Mouse (Mus musculus) embryo, embryonic 11.5 days (tissue): ENCODE data around the gene Hp1bp3.

Experiments
- DNase-seq: peaks from one replicate; pipeline ENCODE4 v3.0.0-alpha.2; 2012; ENCODE audit warnings: low read depth, low spot score

Hp1bp3 gene

DNA sequence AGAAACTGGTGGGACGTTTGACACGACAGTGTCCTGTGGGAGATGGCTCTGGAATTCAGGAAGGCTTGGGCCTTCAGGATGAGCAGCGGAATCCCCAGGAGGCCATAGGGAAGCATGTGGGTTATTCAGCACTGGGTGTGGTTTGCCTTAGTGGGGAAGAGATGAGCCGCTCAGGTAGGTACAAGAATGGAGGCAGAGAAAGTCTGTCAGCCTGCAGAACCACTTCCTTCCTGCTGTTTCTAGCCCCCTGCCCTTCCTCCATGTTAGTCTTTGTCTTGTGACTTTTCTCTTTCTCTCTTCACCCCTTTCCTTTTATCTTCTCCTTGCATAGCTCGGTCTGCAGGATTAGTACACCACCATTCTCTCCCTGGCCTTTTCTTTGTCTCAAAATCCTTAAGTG is 6.3 kb downstream of the Hp1bp3 start:
- no peak for DNase-seq

DNA sequence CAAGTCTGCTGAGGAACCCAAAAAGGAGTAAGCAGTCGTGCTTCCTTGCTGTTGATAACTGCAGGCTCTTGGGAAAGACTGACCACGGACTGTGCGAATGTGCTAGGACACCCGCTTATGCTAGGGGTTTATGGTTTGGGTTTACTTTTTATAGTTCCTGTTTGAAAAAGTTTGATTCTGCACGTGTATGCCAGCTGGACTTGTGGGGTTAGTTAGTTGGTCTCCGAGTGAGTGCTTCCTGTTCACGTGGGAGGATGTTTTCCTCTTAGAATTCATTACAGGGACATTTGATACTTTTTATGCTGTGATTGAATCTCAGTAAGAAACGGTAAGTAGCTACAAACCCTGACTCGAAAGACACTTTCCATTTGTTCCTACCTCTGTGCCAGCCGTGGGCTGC is 7.5 kb downstream of the Hp1bp3 start:
- DNase-seq, result no peak

DNA sequence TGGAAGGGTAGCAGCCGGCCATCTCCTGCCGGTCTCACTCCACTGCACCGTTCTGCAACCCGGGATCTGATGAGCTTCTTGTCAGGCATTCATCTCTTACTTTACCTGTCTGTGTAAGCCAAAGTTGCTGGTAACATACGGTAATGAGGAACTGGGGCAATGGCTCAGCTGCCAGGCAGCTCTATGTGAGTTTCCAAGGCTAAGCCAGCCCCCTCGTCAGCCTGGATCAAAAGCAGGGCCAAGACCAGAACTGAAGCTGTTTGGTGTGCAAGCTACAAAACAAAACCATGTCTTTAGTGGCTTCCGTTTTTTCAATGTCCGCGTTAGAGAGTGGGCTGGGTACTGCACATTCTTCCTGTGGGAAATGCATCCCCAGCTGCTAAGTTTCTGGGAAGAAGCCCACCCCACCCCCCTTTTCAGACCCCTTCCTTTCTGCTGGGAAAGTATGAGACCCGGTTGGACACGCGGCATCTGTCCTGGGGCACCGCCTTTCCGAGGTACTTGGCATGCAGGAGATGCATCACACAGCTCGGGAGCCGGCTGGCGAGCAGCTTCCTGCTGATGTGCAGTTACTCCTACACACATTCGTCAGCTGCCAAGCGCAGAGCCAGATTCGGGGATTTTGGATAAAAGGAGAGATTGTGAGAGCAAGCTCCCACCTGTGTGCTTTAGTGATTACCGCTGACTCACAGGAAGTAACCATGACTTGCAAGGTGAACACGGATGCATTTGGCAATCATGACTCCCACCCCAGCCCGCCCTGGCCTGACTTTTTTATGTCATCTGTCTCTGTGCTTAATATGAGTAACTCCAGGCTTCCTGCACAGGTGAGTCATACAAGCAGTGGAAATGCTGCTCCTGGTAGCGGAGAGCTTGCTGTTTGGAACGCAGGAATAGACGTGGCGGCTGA is 30.9 kb downstream of the Hp1bp3 start:
- no peak for DNase-seq

DNA sequence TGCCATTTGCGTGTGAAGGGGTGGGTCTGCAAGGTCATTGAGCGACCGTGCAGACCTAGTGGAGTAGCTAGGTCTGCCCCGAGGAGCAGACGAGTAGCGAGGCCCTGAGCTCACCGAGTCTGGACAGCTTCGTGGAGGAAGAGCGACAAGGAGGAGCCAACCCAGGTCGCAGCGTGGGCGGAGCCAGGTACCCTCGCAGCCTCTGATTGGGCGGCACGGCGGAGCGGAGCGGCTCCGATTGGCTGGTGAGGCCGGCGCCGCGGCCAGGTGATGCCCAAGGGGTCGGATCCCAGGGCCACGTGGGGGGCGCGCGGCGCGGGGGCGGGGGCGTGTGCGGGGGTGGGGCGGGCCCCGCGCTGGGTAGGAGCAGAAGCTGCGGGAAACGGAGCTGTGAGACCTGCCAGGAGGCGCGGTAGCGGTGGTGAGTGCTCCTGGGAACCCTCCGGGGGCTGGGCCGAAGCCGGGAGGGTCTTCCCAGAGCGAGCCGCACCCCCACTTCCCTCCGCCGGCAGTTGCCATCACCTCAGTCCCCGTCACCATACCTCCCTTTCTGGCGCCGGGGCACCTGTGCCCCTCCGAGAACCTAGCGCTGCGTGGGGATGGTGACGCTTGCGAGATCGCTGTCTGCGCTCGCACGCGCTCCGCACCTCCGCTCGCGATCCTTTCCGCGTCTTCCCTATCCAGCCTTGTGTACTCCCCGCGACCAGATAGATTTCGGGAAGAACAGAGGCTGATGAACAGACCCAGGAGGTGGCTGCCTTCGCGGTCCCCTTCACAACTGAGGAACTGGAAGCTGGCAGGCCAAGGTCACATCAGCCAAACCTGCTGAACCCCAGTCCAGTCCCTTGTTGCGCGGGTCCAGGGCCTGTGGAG is 34.2 kb downstream of the Hp1bp3 start, which contains the start of the genes Sh2d5 and Kif17:
Gene Sh2d5, plus strand, starts transcription at position 316 of the 873 bp plus-strand sequence.
Gene Kif17, plus strand, starts transcription at position 348 of the 873 bp plus-strand sequence.
- peak; percentile 71 for DNase-seq

DNA sequence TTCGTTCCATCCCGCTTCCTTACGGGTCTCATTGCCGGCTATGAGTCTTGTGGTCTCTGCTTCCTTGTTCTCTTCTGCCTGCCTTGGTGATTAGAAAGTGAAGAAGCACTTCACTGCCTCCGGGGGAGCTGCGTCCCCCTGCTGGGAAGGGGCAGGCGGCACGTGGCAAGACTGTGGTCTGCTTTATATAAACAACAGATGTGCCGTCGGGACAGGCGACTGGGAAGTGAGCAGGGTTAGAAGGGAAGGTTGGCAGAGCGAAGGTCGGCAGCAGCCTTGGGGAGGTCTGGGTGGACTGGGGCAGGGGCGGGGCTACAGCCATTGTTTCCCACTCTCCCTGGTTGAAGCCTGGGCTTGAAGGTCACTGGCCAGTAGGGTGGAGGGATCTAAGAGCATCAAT is 35.7 kb downstream of the Hp1bp3 start:
- DNase-seq, result peak; percentile 56

DNA sequence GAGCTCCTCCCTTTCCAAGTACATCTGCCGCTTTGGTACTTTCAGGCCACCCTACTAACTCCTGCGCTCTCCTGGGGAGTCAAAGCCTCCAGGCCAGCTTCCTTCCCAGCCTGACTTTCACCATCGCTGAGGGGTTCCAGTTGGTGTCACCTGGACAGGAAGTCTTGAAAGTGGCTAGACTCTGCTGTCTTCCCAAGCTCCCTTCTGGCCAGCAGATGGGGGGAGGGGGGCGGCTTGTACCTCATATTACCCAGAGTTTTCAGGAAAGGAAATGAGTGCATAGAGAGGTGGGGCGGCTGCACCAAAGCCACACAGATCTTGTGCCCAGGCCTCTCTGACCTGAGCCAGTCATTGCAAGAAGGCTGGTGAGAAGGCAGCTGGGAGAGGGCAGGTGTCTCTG is 36.1 kb downstream of the Hp1bp3 start:
- no peak for DNase-seq

DNA sequence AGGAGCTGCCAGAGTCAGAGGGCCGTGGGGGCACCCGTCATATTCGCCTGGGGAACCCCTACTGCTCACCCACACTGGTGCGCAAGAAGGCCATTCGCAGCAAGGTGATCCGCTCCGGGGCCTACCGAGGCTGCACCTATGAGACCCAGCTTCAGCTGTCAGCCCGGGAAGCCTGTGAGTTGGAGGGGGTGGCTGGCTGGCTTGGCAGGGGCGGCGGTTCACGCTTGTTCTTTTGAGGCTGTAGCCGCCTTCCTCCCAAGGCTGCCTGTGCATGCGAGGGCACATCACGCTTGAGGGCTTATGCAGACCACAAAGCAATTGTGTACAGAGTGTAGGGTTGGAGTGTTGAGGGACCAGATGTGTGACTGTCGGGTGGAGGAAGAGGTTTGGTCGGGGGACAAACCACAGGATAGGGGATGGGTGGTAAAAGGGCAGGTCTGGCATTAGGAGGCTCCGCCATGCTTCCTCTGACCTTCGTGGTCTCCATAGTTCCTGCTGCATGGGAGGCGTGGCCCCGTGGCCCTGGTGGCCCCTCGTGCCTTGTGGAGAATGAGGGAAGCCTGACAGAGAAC is 41.1 kb downstream of the Hp1bp3 start:
- no peak for DNase-seq

DNA sequence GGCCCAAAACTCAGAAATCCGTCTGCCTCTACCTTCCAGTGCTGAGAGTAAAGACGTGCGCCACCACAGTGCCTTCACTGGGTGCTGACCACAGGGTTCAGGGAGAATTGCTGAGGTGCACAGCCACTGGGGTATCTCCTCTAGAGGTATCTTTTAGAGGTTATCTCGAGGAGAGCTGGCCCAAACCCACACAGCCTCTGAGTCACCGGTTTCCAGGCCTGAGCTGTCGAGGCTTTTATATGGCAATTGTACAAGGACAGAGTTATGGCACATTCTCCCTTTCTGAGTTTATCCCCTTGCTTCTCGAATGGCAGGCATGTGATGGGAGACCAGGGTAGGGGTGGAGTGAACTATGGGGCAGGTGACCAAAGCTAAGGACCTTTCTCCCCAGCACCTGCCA is 42.6 kb downstream of the Hp1bp3 start:
- no peak for DNase-seq

DNA sequence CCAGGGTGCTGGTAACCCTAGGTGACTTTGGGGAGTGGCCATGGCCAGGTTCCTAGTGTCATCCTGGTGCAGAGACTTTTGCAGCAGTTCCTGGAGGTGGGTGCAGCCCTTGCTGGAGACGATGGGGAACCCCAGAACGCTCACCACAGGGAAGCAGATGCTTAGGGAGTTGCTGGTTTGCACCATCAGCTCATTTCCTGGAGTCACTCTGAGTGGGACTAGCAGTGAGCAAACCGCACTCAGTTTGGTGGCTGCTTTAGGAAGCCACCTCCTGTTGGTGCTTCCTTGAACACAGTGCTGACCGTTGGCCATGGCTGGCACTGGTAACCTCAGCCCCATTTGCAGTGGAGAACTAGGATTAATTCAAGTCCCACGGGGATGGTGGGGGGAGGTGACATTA is 43.4 kb downstream of the Hp1bp3 start:
- no peak for DNase-seq

DNA sequence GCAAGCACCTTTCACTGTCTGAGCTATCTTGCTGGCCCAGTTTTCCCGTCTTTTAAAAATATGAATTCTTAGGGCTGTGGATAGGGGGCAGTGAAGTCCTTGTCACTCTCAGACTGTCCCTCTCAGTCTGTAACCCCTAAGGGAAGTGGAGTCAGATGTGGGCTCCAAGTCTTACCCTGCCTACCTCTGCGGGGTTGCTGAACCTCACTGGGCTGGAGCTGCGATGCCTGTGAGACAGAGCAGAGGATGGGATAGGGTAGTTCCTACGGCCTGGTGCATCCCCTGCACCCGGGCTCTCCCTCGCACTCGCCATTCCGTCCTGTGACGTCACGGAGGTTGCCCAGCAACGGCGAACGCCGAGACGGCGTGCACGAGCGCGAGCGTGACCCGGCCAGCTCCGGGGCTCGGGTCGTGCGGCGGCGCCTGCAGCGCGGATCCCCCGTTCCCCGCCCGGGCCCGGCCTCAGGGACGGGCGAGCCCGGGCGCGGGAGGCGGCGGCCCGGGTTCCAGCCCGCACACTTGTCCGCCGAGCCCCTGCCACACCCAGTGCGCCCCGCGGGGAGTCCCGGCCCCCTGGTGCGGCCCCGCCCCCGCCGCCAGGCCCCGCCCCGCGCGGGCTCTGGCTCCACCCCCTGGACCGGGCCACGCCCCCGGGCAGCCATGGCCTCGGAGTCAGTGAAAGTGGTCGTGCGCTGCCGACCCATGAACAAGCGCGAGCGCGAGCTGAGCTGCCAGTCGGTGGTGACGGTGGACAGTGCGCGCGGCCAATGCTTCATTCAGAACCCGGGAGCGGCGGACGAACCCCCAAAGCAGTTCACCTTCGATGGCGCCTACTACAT is 46.0 kb downstream of the Hp1bp3 start:
- peak; percentile 86 for DNase-seq

DNA sequence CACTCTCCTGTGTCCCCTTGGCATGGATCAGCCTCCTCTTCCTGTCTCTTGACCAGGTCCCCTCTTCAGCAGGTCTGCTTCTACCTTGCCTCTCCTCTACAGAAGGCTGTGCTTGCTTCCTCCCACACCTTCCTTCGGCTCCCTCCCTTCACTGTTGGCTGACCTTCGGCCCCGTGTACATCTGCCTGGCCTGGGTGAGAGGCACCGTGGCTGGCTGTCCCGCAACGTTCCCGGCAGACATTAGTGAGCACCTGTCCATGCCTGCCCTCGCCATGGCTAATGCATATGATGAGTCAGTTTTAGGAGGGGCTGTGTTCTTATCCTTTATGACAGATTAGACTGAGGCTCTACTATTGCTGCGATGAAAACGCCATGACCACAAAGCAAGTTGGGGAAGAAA is 51.8 kb downstream of the Hp1bp3 start:
- DNase-seq, result no peak

DNA sequence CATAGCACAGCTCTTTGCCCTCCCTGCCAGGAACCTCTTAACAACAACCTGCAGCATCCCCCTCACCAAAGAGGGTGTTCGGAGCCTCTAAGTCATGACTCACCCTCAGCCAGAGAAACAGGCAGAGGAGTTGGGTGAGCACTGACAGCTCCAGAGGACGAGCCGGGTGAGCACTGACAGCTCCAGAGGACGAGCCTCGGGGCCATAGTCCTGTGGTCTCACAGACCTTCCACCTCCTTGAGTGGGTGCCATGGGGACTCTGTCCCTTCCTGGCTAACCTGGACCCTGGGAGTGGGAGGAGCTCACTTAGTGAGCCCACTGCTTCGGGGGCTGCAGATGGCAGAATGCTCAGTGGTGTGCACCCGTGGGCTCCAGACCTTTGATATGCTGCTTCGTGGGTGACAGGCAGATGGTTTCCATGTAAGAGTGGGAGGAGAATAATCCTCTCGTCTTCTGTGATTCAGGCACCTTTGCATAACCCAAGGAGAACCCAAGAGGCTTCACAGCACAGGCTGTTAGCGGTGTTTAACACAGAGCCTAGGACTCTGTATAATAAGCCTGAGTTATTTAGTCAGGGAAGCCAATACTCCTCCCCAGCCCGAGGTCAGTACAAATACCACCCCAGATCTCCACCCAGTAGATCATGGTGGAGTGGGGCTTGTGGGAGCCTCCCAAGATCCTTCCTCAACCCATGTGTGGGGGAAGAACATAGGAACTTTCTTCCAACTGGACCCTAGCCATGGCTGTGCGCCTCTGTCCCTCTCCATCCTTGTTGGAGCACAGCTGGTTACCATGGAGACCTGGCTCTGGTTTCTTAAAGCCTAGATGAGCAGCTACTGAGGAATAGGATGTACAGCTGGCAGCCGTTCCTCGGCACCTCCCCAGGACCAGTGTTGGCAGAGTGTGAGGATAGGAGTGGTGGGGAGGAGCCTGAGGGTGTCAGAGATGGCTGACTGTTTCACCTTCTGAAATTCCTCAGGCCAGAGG is 56.2 kb downstream of the Hp1bp3 start:
- DNase-seq, result no peak

DNA sequence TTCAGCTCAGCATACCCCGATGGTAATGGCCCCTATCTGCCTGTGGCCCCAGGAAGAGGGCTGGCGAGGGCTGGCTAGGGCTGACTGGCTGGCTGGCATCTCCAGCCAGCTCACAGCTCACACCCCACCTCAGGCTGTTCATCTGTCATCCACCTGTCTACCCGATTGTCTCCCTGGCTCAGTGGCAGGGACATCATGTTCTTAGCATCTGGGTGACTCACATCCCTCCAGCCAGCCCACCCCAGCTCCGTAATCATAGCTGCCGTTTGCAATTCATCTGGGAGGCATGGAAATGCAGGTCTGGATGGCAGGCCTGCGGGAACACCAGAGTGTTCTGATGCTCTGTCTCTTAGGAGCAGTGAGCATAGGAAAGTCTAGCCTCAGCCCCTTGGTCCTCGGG is 62.2 kb downstream of the Hp1bp3 start:
- no peak for DNase-seq

DNA sequence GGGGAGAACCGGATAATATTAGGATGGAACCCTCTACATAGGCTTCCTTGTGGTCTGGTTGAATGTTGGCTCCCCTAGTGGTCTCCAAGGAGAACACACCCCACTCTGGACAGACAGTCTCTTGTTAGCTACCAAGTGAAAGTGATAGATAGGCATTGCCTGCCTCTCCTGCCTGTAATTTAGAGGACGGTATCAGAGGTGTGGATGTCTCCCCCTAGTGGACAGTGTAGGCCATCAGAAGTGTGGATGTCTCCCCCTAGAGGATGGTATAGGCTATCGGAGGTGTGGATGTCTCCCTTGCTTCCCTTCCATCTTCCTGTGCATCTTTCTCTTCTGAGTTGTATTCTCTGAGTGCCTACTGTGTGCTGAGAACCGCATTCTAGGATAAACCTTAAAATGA is 66.7 kb downstream of the Hp1bp3 start:
- DNase-seq, result peak; percentile 69

DNA sequence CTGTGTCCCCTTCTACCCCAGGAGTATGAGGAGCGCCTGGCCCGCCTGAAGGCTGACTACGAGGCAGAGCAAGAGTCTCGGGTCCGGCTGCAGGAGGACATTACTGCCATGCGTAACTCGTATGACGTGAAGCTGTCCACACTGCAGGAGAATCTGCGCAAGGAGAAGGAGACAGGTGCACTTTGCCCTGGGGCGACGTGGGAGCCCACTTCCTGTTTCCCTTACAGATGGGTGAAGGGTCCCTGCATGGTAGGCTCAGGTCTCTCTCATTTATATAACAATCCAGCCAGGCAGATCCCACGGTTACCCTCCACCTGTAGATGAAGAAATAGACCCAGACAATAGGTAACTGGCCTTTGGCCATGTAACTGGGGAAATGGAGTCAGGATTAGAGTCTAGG is 70.3 kb downstream of the Hp1bp3 start:
- no peak for DNase-seq

DNA sequence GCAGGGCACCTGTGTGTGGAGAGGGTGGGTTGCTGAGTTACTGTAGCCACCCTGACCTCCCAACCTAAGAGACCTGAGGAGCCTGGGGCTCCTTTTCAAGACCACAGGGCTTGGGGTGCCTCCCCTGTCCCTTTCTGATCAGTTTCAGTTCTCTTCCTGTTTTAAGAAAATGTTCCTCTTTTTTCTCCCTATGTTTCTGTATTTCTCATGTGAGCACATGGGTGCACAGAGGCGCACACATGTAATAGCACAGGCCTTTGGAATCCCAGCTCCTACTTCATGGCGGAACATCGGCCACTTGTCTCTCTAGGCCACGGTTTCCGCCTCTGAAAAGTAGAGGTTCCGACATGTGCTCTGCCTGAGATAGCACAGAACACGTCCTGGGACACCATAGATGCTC is 72.6 kb downstream of the Hp1bp3 start:
- DNase-seq, result no peak

DNA sequence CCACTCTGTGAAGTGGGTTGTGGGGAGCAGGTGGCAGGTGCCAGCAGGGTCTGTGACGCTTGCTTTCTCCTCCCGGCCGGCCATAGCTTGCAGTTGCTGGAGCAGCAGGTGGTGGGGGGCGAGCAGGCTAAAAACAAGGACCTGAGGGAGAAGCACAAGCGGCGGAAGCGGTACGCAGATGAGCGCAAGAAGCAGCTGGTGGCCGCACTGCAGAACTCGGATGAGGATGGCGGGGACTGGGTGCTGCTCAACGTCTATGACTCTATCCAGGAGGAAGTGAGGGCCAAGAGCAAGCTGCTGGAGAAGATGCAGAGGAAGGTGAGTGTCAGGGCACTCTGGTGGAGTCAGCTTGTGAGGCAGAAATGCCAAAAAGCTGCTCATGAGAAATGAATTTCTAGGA is 75.9 kb downstream of the Hp1bp3 start:
- DNase-seq, result no peak

DNA sequence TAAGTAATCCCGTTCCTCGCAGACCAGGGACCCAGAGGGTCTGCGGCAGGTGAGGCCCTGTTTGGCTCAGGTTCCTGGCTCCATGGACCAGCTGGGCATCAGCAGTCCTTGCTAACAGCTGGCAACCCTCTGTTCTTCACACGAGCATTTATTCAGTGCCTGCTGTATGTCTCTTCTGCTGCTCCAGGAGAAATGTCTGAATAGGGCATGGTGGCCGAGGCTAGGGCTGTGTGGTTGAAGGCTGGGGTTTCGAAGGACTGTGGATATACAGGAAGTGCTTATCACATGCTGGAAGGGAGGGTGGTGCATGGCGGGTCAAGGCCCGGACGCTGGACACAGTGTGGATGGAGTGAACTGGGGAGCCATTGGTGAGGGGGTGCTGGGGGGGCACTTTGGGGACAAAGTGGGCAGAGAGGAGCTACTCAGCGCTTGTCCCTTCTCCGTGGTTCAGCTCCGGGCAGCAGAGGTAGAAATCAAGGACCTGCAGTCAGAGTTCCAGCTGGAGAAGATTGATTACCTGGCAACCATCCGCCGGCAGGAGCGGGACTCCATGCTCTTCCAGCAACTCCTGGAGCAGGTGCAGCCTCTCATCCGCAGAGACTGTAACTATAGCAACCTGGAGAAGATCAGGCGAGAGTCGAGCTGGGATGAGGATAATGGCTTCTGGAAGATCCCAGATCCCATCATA is 77.3 kb downstream of the Hp1bp3 start:
- no peak for DNase-seq

DNA sequence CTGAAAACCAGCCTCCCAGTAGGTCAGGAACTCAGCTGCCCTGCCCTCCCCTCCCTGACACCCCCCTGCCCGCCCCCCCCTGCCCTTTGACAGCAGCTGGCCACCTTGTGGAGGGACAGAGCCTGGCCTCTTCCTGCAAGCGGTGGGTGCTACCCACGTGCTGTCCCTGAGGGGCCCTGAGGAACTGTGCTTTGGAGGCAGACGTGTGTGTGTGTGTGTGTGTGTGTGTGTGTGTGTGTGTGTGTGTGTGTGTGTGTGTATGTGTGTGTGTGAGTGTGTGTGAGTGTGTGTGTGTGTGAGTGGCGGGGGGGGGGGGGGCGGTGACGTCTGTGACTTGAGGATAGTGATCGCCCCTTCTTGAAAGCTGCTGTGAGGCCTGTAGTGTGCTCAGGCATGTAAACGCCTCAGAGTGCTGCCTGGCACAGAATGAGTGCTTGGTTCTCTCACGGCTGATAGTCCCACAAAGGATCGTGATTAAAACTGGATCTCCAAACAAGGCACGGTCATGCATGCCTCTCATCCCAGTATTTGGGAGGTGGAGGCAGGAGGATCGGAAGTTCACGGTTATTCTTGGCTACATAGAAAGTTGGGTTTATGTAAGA is 78.0 kb downstream of the Hp1bp3 start:
- no peak for DNase-seq
